Mouse (Mus musculus) layer of hippocampus, adult 2 months (tissue): Measurements from ENCODE around the gene Depp1. TPM values are rescaled to one million over a fixed set of nuclear protein-coding genes. Genes with fewer than 3 reads are reported as not detected.
A peak's percentile ranks its signal among the peaks of the same experiment; 100 is the strongest.

Experiments
- DNase-seq, 2 experiments: peaks; one replicate each; pipeline ENCODE4 v3.0.0; 2022; ENCODE audit warnings: low spot score in 2 of 2
- H3K27ac ChIP-seq: fragments of 200-600 bp; 2 replicates; pipeline ENCODE4 v1.8.1; 2022
- H3K4me3 ChIP-seq: fragments of 200-600 bp; 2 replicates; pipeline ENCODE4 v1.8.1; 2022; ENCODE audit warnings: mild to moderate bottlenecking
- CTCF ChIP-seq: fragments of 200-600 bp; conservative IDR thresholded peaks from 2 replicates; pipeline ENCODE4 v1.8.1; 2022; ENCODE audit warnings: antibody characterized with exemption, mild to moderate bottlenecking, moderate library complexity
- microRNA-seq, 2 experiments: library from miRNA; unstranded; fragments of <30 nt; microRNA quantifications; one replicate each; pipeline ENCODE4 v1.2.0; 2021
- total RNA-seq, 2 experiments: library from RNA; stranded (reverse); gene quantifications; 2 replicates each; pipeline ENCODE4 v1.2.3; 2021

The Depp1 gene
- total RNA-seq, 2 experiments from 2014 or later: 0.54 to 1.4 TPM

GRCm38 (mm10) chr6:116673471-116674282, 23.3 kb downstream of the Depp1 start, which contains the start of gene Rassf4:
TSS of gene Rassf4 (minus strand) at chr6:116673952.
- no peak for TF ChIP-seq CTCF
- DNase-seq: peak; percentile 63 to 66
- Histone ChIP-seq H3K4me3 (peak within 1 kb of the TSS; percentile 61), H3K27ac (peak within 1 kb of the TSS; percentile 68; the same call in 1 of the 2 replicates)

GRCm38 (mm10) chr6:116674283-116674886, 24.0 kb downstream of the Depp1 start:
- Histone ChIP-seq H3K27ac (peak overlapping the region; percentile 68; the same call in 1 of the 2 replicates), H3K4me3 (peak overlapping the region; percentile 61)
- no peak for TF ChIP-seq CTCF
- no peak for DNase-seq

DNA sequence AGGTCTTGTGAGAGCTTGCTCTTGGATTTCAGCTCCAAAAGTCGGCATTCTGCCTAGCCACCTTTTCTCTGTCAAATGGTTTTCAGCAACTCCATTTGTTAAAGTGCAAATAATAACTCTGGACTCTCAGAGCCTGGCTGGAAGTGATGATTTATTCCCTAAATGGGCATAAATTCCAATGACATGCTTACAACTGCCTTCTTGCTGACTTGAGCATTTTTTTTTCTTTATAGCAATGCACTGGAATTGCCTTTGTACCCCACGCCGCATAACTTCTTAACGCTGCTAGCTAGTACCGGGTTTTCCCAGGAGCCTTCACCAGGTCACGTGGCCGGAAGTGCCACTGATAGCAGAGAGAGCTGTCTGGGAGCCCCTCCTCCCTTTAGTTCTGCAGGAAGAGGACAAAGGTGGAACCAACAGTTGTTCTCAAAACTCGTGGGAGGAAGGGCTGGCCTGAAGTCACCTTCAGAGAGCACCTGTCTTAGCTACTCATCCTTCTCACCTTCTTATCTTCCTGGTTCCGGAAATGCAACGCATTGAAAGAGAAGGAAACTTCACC, 26.0 kb downstream of the Depp1 start:
- Histone ChIP-seq H3K4me3 (no peak overlapping the region), H3K27ac (no peak overlapping the region)
- no peak for DNase-seq
- no peak for TF ChIP-seq CTCF

DNA sequence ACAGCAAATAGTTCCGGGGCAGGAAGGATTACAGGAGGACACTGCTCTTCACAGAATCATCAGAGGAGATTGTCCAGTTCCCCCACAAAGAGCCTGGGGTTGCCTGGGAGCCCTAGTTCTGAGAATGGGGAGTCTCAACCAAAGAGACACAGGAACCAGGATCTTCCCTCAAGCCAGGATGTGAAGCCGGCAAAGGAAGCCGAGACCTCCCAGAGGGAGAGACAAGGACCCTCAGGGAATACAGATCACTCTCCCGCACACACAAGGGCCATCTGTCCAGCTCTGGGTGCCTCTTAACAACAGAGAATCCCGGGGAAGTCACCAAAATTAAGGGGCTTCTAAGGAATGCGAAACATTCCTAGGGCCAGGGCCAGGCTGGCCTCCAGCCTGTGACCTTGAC, 26.9 kb downstream of the Depp1 start:
- no peak for DNase-seq
- no peak overlapping the region for H3K27ac ChIP-seq
- no peak overlapping the region for H3K4me3 ChIP-seq
- no peak for TF ChIP-seq CTCF

DNA sequence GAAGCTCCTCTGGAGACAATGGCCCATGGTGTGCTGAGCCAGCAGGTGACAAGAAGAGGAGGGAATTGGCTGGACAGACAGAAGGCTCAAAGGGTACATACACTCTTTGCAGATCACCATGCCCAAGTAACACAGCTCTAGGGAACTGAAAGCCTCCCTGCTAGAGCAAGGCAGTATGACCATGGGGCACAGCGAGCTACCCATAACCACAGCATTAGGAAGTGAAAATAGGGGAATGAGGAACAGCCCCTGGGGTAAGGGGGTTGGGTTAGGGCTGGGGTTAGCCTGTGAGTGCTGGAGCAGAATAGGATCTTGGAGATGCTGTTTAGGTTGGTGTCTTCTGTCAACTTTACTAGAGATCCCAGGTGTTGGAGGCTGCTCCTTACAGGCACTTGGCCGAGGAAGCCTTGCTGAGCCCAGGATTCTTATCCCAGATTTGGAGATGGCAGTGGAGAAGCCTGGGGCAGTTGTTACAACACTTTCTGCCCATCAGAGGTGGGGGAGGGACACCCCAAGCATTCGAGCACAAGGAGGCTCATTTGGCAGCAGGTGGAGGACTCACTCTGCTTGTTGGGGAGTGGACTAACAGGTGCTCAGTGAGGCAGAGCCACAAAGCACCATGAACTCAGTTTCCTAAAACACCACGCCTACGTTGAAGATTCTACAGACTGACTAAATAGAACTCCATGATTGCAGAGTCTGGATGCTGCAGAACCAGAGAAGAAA, 29.3 kb downstream of the Depp1 start:
- TF ChIP-seq CTCF: no peak
- no peak overlapping the region for H3K4me3 ChIP-seq
- H3K27ac ChIP-seq: no peak overlapping the region
- peak in 1 of 2 experiments; percentile 5 for DNase-seq

- H3K4me3 ChIP-seq: no peak overlapping the region
- no peak for TF ChIP-seq CTCF
- DNase-seq: no peak
- H3K27ac ChIP-seq: no peak overlapping the region
Measured at GRCm38 (mm10) chr6:116682317-116682716, 31.9 kb downstream of the Depp1 start.

GRCm38 (mm10) chr6:116693639-116694038, 43.2 kb downstream of the Depp1 start:
- H3K4me3 ChIP-seq: no peak overlapping the region
- no peak for DNase-seq
- no peak overlapping the region for H3K27ac ChIP-seq
- TF ChIP-seq CTCF: no peak

GRCm38 (mm10) chr6:116694346-116694745, 43.9 kb downstream of the Depp1 start:
- H3K27ac ChIP-seq: no peak overlapping the region; the same call in 1 of the 2 replicates
- no peak overlapping the region for H3K4me3 ChIP-seq
- no peak for TF ChIP-seq CTCF
- no peak for DNase-seq

- no peak overlapping the region for H3K4me3 ChIP-seq
- no peak overlapping the region for H3K27ac ChIP-seq
- DNase-seq: no peak
- TF ChIP-seq CTCF: peak; percentile 66
Measured at GRCm38 (mm10) chr6:116697413-116697812, 47.0 kb downstream of the Depp1 start.

GRCm38 (mm10) chr6:116697896-116698425, 47.6 kb downstream of the Depp1 start:
- no peak overlapping the region for H3K4me3 ChIP-seq
- H3K27ac ChIP-seq: no peak overlapping the region
- no peak for DNase-seq
- TF ChIP-seq CTCF: no peak

DNA sequence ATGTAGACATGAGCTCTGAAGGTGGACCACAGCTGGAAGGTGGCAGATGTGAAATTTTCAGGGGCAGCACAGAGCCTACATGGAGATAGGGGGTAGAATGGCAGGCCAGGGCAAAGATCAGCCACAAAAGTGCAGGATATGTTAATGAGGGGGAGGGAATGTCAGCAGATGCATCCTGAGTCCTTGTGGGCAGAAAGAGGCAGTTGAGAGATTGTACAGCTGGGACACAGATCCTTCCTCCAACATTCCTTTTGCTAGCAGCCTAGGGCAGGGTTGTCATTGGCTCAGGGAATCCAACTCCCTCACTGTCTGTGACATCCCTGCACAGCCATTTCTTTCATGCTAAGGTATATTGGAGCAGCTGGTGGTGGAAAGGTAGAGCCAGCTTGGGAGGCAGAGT, 50.4 kb downstream of the Depp1 start:
- no peak overlapping the region for H3K4me3 ChIP-seq
- no peak for DNase-seq
- TF ChIP-seq CTCF: no peak
- H3K27ac ChIP-seq: no peak overlapping the region

Small RNA genes within 50 kb of the gene (microRNA-seq; reads per million reads assigned to microRNA genes)
- gene Mir7043: 0 reads per million in 2 experiments

Other genes with a start within 250 kb of the Depp1 start
- gene Alox5, start 189.4 kb upstream of the Depp1 start, total RNA-seq: 1 to 10 TPM in 1 of 2 experiments, under 1 TPM in 1; 0.77 to 1.0 TPM
- not detected for gene Olfr211, start 161.5 kb upstream of the Depp1 start, total RNA-seq
- gene Olfr212, start 144.1 kb upstream of the Depp1 start, total RNA-seq: not detected
- gene Olfr213, start 112.2 kb upstream of the Depp1 start, total RNA-seq: not detected
- 1 to 10 TPM; 1.5 to 2.4 TPM for gene Gm5580, start 99.5 kb upstream of the Depp1 start, total RNA-seq
- gene Olfr214, start 96.4 kb upstream of the Depp1 start, total RNA-seq: not detected
- gene Olfr215, start 66.4 kb upstream of the Depp1 start, total RNA-seq: not detected
- gene Zfp422, start 21.6 kb upstream of the Depp1 start, total RNA-seq: 10 to 100 TPM; 21.2 to 22.1 TPM
- gene Rassf4, start 23.3 kb downstream of the Depp1 start, total RNA-seq: 1 to 10 TPM; 3.8 to 6.0 TPM
- under 1 TPM; 0.59 to 0.82 TPM for gene Tmem72, start 66.3 kb downstream of the Depp1 start, total RNA-seq